Mouse (Mus musculus) neural tube, embryonic 11.5 days (tissue): Measurements from ENCODE around the gene Hspbap1. TPM values are rescaled to one million over a fixed set of nuclear protein-coding genes. Genes with fewer than 3 reads are reported as not detected.

ENCODE experiments used
- ATAC-seq: fragments of 200-750 bp; cut with Nextera tagmentation; 2 replicates; pipeline ENCODE4 v1.8.0; 2017; ENCODE audit warnings: moderate number of reproducible peaks, mild to moderate bottlenecking, moderate TSS enrichment, moderate library complexity; ENCODE audit not compliant: insufficient read depth, low FRiP score, low TSS enrichment
- DNase-seq: peaks from one replicate; pipeline ENCODE4 v3.0.0-alpha.2; 2015; ENCODE audit warnings: low spot score
- H3K27ac ChIP-seq: fragments of 300-500 bp; sonication (generic); 2 replicates; pipeline ENCODE4 v1.5.1; 2014; ENCODE audit warnings: low read depth, mild to moderate bottlenecking, low read length
- H3K27me3 ChIP-seq: fragments of 300-500 bp; sonication (generic); 2 replicates; pipeline ENCODE4 v1.6.1; 2014; ENCODE audit warnings: mild to moderate bottlenecking, low read length, mixed read lengths; ENCODE audit not compliant: control insufficient read depth, insufficient read depth
- H3K36me3 ChIP-seq: fragments of 300-500 bp; sonication (generic); 2 replicates; pipeline ENCODE4 v1.6.1; 2014; ENCODE audit warnings: mild to moderate bottlenecking, low read length, moderate library complexity, mixed read lengths; ENCODE audit not compliant: control insufficient read depth, insufficient read depth
- H3K4me1 ChIP-seq: fragments of 300-500 bp; sonication (generic); 2 replicates; pipeline ENCODE4 v1.6.1; 2014; ENCODE audit warnings: low read length, mixed read lengths; ENCODE audit not compliant: control insufficient read depth, insufficient read depth
- H3K4me2 ChIP-seq: fragments of 300-500 bp; sonication (generic); 2 replicates; pipeline ENCODE4 v1.6.1; 2014; ENCODE audit warnings: low read depth, mild to moderate bottlenecking, moderate library complexity
- H3K4me3 ChIP-seq: fragments of 300-500 bp; sonication (generic); 2 replicates; pipeline ENCODE4 v1.5.1; 2014; ENCODE audit warnings: low read depth, low read length
- H3K9ac ChIP-seq: fragments of 300-500 bp; sonication (generic); 2 replicates; pipeline ENCODE4 v1.6.1; 2014; ENCODE audit warnings: mild to moderate bottlenecking, low read length
- H3K9me3 ChIP-seq: fragments of 300-500 bp; sonication (generic); 2 replicates; pipeline ENCODE4 v1.6.1; 2016; ENCODE audit warnings: low read length; ENCODE audit not compliant: control insufficient read depth
- WGBS: fragments of 180-500 bp; shearing (Covaris S2); extraction: QIAGEN DNeasy Blood & Tissue Kit; methylation state at CpG from one replicate; pipeline ENCODE4 v1.1.7; 2014; 5-methylcytosine and 5-hydroxymethylcytosine counted together
- polyA plus RNA-seq: library from polyadenylated mRNA; unstranded; fragments of >200 nt; fragmentation: Nextera tagmentation; extraction: Ambion mirVana; gene quantifications from 2 replicates; pipeline ENCODE4 v1.2.1, GENCODE M21; 2014

The Hspbap1 gene
- polyA plus RNA-seq, 1 experiment from 2014 or later: 23.8 TPM

DNA sequence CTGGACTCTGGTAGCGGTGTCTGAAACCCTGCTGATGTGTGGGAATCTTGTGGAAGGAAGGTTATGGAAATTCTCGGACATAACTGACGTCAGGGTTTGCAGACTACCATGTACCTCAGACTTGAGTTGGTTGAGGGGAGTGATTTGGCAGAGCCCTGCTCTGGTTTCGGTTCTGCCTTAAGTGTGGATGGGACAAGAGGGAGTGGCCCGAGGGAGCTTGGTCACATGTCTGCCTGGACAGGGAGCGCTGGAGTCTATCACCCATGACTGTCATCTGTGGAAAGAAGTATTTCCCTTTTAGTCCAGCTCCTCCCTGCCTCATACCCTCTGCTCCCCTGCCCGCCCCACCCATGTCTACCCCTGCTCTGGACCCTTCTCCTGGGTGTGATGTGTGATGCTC lies 32.0 kb downstream of the Hspbap1 start:
- H3K4me3 ChIP-seq: no peak overlapping the region
- H3K27ac ChIP-seq: no peak overlapping the region
- ATAC-seq (no peak), DNase-seq (no peak)
- no peak overlapping the region for H3K9ac ChIP-seq
- 91% methylated on average over 7 of the region's 7 CpGs for WGBS
- no peaks in the 10 kb centered on the region for H3K4me1 ChIP-seq
- H3K36me3 ChIP-seq: no peaks in the 10 kb centered on the region
- no peaks in the 10 kb centered on the region for H3K27me3 ChIP-seq
- H3K4me2 ChIP-seq: no peak overlapping the region
- H3K9me3 ChIP-seq: no peaks in the 10 kb centered on the region

DNA sequence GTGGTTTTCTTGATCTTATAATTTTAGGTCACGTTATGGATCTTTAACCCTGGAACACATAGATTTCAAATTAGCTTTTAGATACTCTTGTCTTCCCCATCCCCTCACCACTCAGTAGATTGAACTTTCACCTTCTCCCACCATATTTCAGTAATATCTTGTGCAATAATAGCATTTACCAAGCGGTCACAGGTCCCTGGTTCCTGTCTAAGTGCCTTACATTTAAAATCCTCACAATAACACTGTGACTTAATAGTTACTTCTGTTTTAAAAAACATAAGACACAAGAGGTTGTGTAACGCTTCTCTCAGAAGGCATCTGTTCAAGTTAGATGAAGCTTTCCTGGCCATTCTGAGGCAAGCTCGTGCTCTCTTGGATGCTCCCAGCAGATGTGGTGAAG lies 33.5 kb downstream of the Hspbap1 start:
- no peak for ATAC-seq
- 90% methylated on average over 4 of the region's 4 CpGs for WGBS
- DNase-seq: no peak

DNA sequence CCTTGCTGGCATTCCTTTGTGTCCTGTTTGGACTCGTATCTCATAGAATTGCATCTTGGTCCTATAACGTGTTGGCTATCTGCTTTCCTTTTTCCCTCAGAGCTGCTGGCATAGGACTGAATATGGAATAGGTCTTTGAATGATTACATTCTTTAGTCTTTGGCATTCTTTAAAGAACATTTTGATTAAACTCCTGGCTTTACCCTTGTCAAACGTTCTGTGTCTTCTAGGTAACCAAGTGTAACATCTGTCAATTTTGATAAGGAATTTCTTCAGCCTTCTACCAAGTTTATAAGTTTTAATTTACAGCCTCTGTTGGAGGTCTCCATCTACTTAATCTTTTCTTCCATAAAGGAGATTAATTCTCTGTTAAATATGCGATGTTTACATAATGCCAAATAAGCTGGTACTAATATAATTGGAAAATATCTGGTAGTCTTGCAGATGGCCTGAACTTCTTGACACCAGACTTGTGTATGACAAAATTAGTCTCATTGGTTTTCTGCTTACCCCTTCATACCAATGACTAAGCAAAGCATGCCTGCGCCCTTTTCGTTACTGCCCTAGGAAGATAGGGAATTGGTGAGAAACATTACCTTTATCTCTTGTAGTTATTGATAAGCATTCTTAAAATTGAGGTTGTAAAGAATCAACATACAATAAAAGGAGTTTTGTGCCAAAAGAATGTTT lies 36.9 kb downstream of the Hspbap1 start:
- H3K36me3 ChIP-seq: no peaks in the 10 kb centered on the region
- H3K4me1 ChIP-seq: no peaks in the 10 kb centered on the region
- H3K9me3 ChIP-seq: no peaks in the 10 kb centered on the region
- no peak overlapping the region for H3K4me3 ChIP-seq
- H3K4me2 ChIP-seq: no peak overlapping the region
- H3K27ac ChIP-seq: no peak overlapping the region
- 92% methylated on average over 6 of the region's 6 CpGs for WGBS
- DNase-seq (no peak), ATAC-seq (no peak)
- H3K9ac ChIP-seq: no peak overlapping the region
- H3K27me3 ChIP-seq: no peaks in the 10 kb centered on the region

More for the DNA sequence above, 33.5 kb downstream of the Hspbap1 start:
- Histone ChIP-seq H3K9ac (no peak overlapping the region), H3K4me1 (no peaks in the 10 kb centered on the region), H3K4me3 (no peak overlapping the region), H3K4me2 (no peak overlapping the region), H3K9me3 (no peaks in the 10 kb centered on the region), H3K27me3 (no peaks in the 10 kb centered on the region), H3K27ac (no peak overlapping the region), H3K36me3 (no peaks in the 10 kb centered on the region)

DNA sequence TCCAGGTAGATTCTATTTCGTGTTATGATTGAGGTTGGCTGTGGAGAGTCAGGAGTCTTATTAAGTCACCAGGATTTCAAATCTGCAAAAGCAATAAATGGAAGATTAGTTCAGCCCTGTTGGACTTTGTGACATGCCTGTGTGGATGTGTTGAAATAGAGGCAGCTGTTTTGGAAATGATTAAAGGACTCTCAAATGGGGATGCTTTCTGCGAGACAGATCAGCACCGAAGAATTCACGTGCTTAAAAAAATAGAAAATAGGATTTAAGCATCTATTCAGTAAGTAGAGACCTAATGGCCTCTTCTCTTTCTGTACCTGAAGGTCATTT lies 37.5 kb downstream of the Hspbap1 start:
- no peaks in the 10 kb centered on the region for H3K9me3 ChIP-seq
- 95% methylated on average over 4 of the region's 4 CpGs for WGBS

DNA sequence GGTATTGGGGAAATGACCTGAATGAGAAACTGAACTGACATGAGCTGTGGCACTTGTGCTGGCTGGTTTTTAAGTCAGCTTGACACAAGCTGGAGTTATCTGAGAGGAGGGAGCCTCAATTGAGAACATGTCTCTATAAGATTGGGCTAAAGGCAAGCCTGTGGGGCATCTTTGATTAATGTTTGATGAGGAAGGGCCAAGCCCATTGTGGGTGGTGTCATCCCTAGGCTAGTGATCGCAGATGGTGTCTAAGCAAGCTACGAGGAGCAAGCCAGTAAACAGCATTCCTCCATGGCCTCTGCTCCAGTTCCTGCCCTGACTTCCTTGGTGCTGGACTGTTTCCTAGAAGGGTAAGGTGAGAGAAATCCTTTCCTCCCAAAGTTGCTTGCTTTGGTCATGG lies 38.7 kb downstream of the Hspbap1 start:
- no peaks in the 10 kb centered on the region for H3K27me3 ChIP-seq

More for the DNA sequence above, 37.5 kb downstream of the Hspbap1 start:
- Histone ChIP-seq H3K4me1 (no peaks in the 10 kb centered on the region), H3K4me2 (no peak overlapping the region), H3K9ac (no peak overlapping the region), H3K4me3 (no peak overlapping the region), H3K27me3 (no peaks in the 10 kb centered on the region), H3K36me3 (no peaks in the 10 kb centered on the region), H3K27ac (no peak overlapping the region)
- DNase-seq: no peak
- no peak for ATAC-seq

DNA sequence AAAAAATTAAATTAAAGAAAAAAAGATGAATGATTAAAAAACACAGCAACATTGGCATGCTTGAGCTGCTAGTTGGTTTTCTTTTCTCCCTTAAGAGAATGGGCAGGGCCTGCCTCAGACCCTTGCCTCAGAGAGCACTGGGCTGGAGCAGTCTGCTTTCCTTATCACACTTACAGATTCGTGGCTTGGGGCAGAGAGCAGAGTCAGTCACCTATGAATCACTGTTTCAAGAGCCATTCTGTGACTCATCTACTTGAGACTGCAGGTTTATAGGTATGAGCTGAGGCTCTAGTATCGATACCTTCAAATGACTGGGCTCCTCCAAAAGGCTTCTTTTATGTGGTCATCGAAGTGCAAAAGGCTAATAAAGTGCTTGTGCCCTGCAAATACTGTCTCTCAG lies 42.9 kb downstream of the Hspbap1 start:
- WGBS: 63% methylated on average over 3 of the region's 3 CpGs

More for the DNA sequence above, 38.7 kb downstream of the Hspbap1 start:
- DNase-seq (no peak), ATAC-seq (no peak)
- Histone ChIP-seq H3K9me3 (no peaks in the 10 kb centered on the region), H3K4me3 (no peak overlapping the region), H3K9ac (no peak overlapping the region), H3K36me3 (no peaks in the 10 kb centered on the region), H3K4me2 (no peak overlapping the region), H3K27ac (no peak overlapping the region), H3K4me1 (no peaks in the 10 kb centered on the region)
- 93% methylated on average over 2 of the region's 2 CpGs for WGBS

DNA sequence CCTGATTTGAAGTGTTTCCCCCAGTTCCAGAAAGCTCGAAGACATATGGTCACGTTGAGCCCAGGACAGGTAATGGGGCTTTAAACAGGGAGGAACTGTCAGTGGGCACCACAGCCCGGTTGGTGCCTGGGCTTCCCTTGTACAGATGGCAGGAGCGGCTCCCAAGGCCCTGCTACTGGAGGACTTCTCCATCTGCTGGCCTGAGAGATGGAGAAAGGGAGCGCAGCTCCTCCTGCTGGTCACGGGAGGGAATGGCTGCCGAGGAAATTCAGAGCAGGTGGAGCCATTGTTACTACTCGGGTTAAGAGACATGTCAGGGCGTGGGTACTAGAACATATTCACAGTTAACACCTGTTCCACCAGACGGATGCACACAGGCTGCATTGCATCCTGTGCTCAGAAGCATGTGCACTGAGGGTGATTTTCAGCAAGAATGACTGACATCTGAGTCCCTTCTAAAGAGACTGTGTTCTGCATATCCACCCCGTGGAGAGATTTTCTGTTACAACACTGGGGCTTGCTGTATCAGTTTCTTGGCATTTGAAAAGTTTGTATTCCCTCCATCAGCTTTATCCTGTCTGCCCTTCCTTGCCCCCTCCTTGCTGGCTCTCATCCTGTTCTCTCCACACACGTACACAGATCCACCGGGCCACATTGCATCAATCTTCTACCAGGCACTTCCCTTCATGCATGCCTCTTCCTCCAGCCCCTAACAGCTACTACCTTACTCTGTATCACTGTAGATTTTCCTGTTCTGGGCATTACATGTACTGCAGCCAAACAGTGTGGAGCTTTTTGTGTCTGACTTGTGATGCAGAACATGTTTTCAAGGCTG lies 47.3 kb downstream of the Hspbap1 start:
- no peak overlapping the region for H3K27ac ChIP-seq
- no peaks in the 10 kb centered on the region for H3K36me3 ChIP-seq
- WGBS: 42% methylated on average over 13 of the region's 13 CpGs
- no peaks in the 10 kb centered on the region for H3K27me3 ChIP-seq
- no peak overlapping the region for H3K4me2 ChIP-seq
- DNase-seq (peak; percentile 86), ATAC-seq (peak; percentile 63)
- no peak overlapping the region for H3K9ac ChIP-seq
- no peaks in the 10 kb centered on the region for H3K4me1 ChIP-seq
- H3K4me3 ChIP-seq: no peak overlapping the region
- H3K9me3 ChIP-seq: no peaks in the 10 kb centered on the region

More for the DNA sequence above, 42.9 kb downstream of the Hspbap1 start:
- DNase-seq (no peak), ATAC-seq (no peak)
- Histone ChIP-seq H3K4me2 (no peak overlapping the region), H3K9ac (no peak overlapping the region), H3K36me3 (no peaks in the 10 kb centered on the region), H3K27me3 (no peaks in the 10 kb centered on the region), H3K4me1 (no peaks in the 10 kb centered on the region), H3K4me3 (no peak overlapping the region), H3K9me3 (no peaks in the 10 kb centered on the region), H3K27ac (no peak overlapping the region)

DNA sequence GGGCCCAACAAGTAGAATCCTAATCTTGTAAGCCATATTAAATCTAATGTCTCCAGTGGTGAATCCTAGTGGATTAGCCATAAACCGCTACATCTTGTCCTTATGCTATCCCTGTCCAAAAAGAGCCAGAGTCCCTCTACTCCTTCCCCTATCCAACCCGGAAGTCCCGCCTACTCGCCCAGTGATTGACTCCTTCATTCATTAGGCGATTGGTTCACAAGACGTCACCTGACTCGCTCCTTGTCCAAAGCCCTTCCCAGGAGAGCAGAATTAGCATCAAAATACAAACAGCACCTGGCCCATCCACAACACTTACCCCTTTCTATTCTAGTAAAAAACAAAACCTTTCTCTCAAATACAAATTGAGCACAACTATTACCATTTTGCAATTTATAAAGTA lies 59.8 kb downstream of the Hspbap1 start:
- WGBS: 36% methylated on average over 7 of the region's 7 CpGs
- no peak overlapping the region for H3K27ac ChIP-seq
- no peak overlapping the region for H3K4me2 ChIP-seq
- ATAC-seq (no peak), DNase-seq (no peak)
- H3K27me3 ChIP-seq: no peaks in the 10 kb centered on the region
- H3K4me3 ChIP-seq: no peak overlapping the region
- H3K9me3 ChIP-seq: no peaks in the 10 kb centered on the region
- no peak overlapping the region for H3K9ac ChIP-seq
- H3K36me3 ChIP-seq: no peaks in the 10 kb centered on the region; the same call in 1 of the 2 replicates
- no peaks in the 10 kb centered on the region for H3K4me1 ChIP-seq

DNA sequence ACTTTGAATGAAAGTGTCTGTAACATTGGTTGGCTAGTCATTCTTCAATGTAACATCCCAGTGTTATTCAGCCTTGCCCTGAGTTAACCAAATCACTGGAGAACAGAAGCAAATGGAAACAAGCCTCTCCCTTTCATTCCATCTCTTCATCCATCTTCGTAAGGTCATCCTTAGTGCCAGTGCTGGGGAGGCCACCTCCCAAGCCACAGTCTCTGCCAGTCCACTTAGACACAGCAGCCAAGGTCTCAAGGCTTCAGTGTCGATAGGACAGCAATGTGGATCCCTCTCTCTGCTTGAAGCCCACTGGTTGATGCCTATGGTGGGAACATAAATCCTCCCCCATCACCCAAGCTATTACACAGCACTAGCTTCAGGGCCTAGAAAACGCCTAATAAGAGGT lies 62.8 kb downstream of the Hspbap1 start:
- WGBS: 80% methylated on average over 3 of the region's 3 CpGs
- DNase-seq: no peak
- no peaks in the 10 kb centered on the region for H3K27me3 ChIP-seq
- no peak overlapping the region for H3K4me3 ChIP-seq
- ATAC-seq: no peak
- H3K36me3 ChIP-seq: no peaks in the 10 kb centered on the region
- no peak overlapping the region for H3K9ac ChIP-seq
- H3K4me1 ChIP-seq: no peaks in the 10 kb centered on the region
- no peaks in the 10 kb centered on the region for H3K9me3 ChIP-seq
- no peak overlapping the region for H3K4me2 ChIP-seq
- no peak overlapping the region for H3K27ac ChIP-seq
